Mouse (Mus musculus) neural tube, embryonic 14.5 days (tissue): Measurements from ENCODE around the gene Vac14. TPM values are rescaled to one million over a fixed set of nuclear protein-coding genes. Genes with fewer than 3 reads are reported as not detected.

Source experiments
- polyA plus RNA-seq: library from polyadenylated mRNA; unstranded; fragments of >200 nt; fragmentation: Nextera tagmentation; extraction: Ambion mirVana; gene quantifications from 2 replicates; pipeline ENCODE4 v1.2.1, GENCODE M21; 2014

The Vac14 gene
- polyA plus RNA-seq, 1 experiment from 2014 or later: 31.1 TPM

Other genes starting within 250 kb of the Vac14 start
- 23.9 and 24.9 TPM in 2 replicates for gene Mtss1l, start 102.9 kb downstream of the Vac14 start, polyA plus RNA-seq
- 1.2 and 2.7 TPM in 2 replicates for gene Il34, start 187.3 kb downstream of the Vac14 start, polyA plus RNA-seq
- gene Cog4, start 228.0 kb downstream of the Vac14 start, polyA plus RNA-seq: 64.6 and 78.1 TPM in 2 replicates
- 87.3 and 109 TPM in 2 replicates for gene Sf3b3, start 228.2 kb downstream of the Vac14 start, polyA plus RNA-seq